Mouse (Mus musculus) CD4-positive naive resting alpha-beta T cell, adult 76 days (primary cell): ENCODE data around the gene March8. TPM values are rescaled to one million over a fixed set of nuclear protein-coding genes. Genes with fewer than 3 reads are reported as not detected.

Source experiments
- total RNA-seq: library from RNA; stranded (reverse); gene quantifications from one replicate; pipeline ENCODE4 v1.2.4, GENCODE M21; 2023

The March8 gene
- 1.7 TPM for total RNA-seq

GRCm38 (mm10) chr6:116337835-116338501, at the start of gene March8:
Gene March8, plus strand, starts transcription at chr6:116338024.

Other genes starting within 250 kb of the March8 start
- gene Tmcc1, start 144.5 kb upstream of the March8 start, total RNA-seq = 50.4 TPM
- 105 TPM for gene Washc2, start 130.0 kb upstream of the March8 start, total RNA-seq
- 1.5 TPM for gene Zfand4, start 73.8 kb upstream of the March8 start, total RNA-seq
- gene Alox5, start 123.2 kb downstream of the March8 start, total RNA-seq = 1.6 TPM
- gene Olfr211, start 151.1 kb downstream of the March8 start, total RNA-seq = not detected
- gene Olfr212, start 168.5 kb downstream of the March8 start, total RNA-seq = 0.41 TPM
- not detected for gene Olfr213, start 200.4 kb downstream of the March8 start, total RNA-seq
- 2.7 TPM for gene Gm5580, start 213.1 kb downstream of the March8 start, total RNA-seq
- not detected for gene Olfr214, start 216.2 kb downstream of the March8 start, total RNA-seq
- not detected for gene Olfr215, start 246.2 kb downstream of the March8 start, total RNA-seq